Mouse (Mus musculus): ENCODE measurements around the gene Btf3l4.

- TF ChIP-seq ZNF384 (IDR thresholded peaks at IDR 0.05; ENCODE audit: low read depth, low read length), result no peak
- no peak for TF ChIP-seq CHD2 (IDR thresholded peaks at IDR 0.05; ENCODE audit: low read depth, low read length)
Observed at GRCm38 (mm10) chr4:108789258-108789936, 44.0 kb downstream of the Btf3l4 start.
